Mouse (Mus musculus) ovary, postnatal 10 days (tissue): ENCODE data around the gene Wdr6.

ENCODE experiments used
- DNase-seq: peaks from one replicate; pipeline ENCODE4 v3.0.0; 2022; ENCODE audit warnings: low spot score

The Wdr6 gene

DNA sequence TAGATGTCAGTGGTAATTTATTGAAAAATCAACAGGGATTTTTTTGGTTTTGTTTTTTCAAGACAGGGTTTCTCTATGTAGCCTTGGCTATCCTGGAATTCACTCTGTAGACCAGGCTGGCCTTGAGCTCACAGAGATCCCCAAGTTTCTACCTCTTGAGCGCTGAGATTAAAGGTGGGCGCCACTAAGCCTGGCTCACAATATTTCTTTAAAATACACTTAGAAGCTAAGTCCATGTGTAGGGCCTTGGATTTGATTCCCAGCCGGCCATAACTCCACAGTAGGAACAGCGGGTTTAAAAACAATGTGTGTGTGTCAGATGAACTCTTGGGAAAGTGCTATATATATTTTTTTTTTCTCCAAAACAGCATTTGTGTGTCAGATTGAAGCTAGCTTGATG lies 55.2 kb downstream of the Wdr6 start:
- DNase-seq: no peak
